Mouse (Mus musculus): ENCODE measurements around the gene Slc22a29.
A peak's percentile ranks its signal among the peaks of the same experiment; 100 is the strongest.
"Not testable (repeated sequence)": the region's sequence is repeated elsewhere in the genome, so short reads cannot be mapped to it uniquely, and the experiment has no call there.

Slc22a29 gene

GRCm38 (mm10) chr19:8218800-8219199 is at the start of gene Slc22a29:
Gene Slc22a29, minus strand, starts transcription at chr19:8218900.
- DNase-seq: no peak

DNA sequence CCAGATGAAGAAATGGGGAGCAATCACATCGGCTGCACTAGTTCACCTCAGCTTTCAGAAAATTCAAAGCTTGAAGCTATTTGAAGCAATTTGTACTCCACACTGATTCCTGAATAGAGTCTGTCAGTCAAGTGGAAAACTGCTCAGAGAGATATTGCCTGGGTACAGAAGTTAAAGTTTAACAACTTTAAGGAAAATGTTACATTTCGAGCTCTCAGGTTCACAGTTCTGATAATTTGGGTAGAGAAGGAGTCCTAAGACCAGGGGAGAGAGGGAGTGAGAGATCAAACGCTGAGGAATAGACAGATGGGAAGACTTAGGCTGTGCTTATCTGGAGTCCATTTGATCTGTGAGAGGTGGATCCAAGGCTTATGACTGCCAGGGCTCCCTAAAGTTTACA is 46.6 kb upstream of the Slc22a29 start:
- DNase-seq: no peak

GRCm38 (mm10) chr19:8252705-8253037 is 34.0 kb upstream of the Slc22a29 start:
- DNase-seq: no peak

- peak; percentile 9 for DNase-seq
Measured at GRCm38 (mm10) chr19:8251896-8252704, 33.4 kb upstream of the Slc22a29 start.

- DNase-seq: no peak
Measured at GRCm38 (mm10) chr19:8228916-8229315, 10.2 kb upstream of the Slc22a29 start.

GRCm38 (mm10) chr19:8148787-8149523 is 69.7 kb downstream of the Slc22a29 start:
- DNase-seq: no peak

DNA sequence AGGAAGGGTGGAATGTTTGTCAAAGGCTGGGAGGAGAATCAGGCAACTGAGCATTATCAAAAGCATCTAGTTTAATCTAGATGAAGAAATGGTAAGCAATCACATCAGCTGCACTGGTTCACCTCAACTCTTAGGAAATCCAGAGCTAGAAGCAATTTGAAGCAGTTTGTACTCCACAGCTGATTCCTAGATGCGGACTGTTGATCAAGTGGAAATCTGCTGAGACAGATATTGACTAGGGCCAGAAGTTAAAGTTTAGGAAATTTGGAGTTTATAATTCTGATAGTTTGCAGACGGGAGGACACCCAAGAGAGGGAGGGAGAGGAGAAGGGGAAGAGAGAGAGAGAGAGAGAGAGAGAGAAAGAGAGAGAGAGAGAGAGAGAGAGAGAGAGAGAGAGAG is 76.0 kb downstream of the Slc22a29 start:
- DNase-seq: not testable (repeated sequence)

GRCm38 (mm10) chr19:8134127-8134841 is 84.4 kb downstream of the Slc22a29 start:
- DNase-seq: not testable (repeated sequence)

- not testable (repeated sequence) for DNase-seq
Measured at GRCm38 (mm10) chr19:8131881-8132280, 86.8 kb downstream of the Slc22a29 start, which contains the start of gene Slc22a28. Gene Slc22a28, minus strand, starts transcription at chr19:8131982.
